Mouse (Mus musculus) C2C12 (cell line): ENCODE measurements around the gene Tbcel. TPM values are rescaled to one million over a fixed set of nuclear protein-coding genes. Genes with fewer than 3 reads are reported as not detected.

ENCODE experiments used
- H3K27me3 ChIP-seq: one replicate; pipeline ENCODE4 v1.6.1; 2011; ENCODE audit not compliant: control insufficient read depth, insufficient read depth, insufficient read length
- H3K36me3 ChIP-seq: one replicate; pipeline ENCODE4 v1.6.1; 2011; ENCODE audit not compliant: control insufficient read depth, insufficient read depth
- H3K4me3 ChIP-seq: one replicate; pipeline ENCODE4 v1.5.1; 2011; ENCODE audit warnings: mild to moderate bottlenecking, control low read depth; ENCODE audit not compliant: poor library complexity, insufficient read depth, severe bottlenecking
- H3K79me2 ChIP-seq: one replicate; pipeline ENCODE4 v1.6.1; 2011; ENCODE audit not compliant: control insufficient read depth, insufficient read depth
- H3K79me3 ChIP-seq: one replicate; pipeline ENCODE4 v1.6.1; 2011; ENCODE audit warnings: low read depth, control low read depth
- H3ac ChIP-seq: one replicate; pipeline ENCODE3; 2011; ENCODE audit warnings: low read depth; ENCODE audit not compliant: control insufficient read depth, insufficient read length
- CEBPB ChIP-seq: IDR thresholded peaks from one replicate; pipeline ENCODE4 v1.6.1; 2011; ENCODE audit warnings: low read depth, mild to moderate bottlenecking, control low read depth, moderate library complexity
- CTCF ChIP-seq: IDR thresholded peaks from one replicate; pipeline ENCODE4 v1.5.1; 2011; ENCODE audit not compliant: control insufficient read depth, insufficient read depth, insufficient read length
- FOSL1 ChIP-seq: IDR thresholded peaks from one replicate; pipeline ENCODE4 v1.8.0; 2011; ENCODE audit warnings: mild to moderate bottlenecking, low read length; ENCODE audit not compliant: poor library complexity, insufficient read depth, severe bottlenecking
- MAX ChIP-seq: IDR thresholded peaks from one replicate; pipeline ENCODE4 v1.6.1; 2011; ENCODE audit warnings: mild to moderate bottlenecking, control low read depth
- MYOD1 ChIP-seq: IDR thresholded peaks from one replicate; pipeline ENCODE4 v1.6.1; 2011; ENCODE audit warnings: low read depth; ENCODE audit not compliant: control insufficient read depth, insufficient read length
- MYOG ChIP-seq: IDR thresholded peaks from one replicate; pipeline ENCODE4 v1.6.1; 2011; ENCODE audit not compliant: control insufficient read depth, insufficient read length; ENCODE audit errors: extremely low read depth
- USF1 ChIP-seq: IDR thresholded peaks from one replicate; pipeline ENCODE4 v1.6.1; 2011; ENCODE audit warnings: low read depth, mild to moderate bottlenecking, control low read depth, moderate library complexity
- polyA plus RNA-seq: library from polyadenylated mRNA; unstranded; fragments of >200 nt; fragmentation: generic; extraction: Trizol; gene quantifications from one replicate; pipeline ENCODE4 v1.2.1, GENCODE M21; 2012; ENCODE audit warnings: missing spikeins

Gene Tbcel
- polyA plus RNA-seq, 1 experiment: 5.3 TPM

DNA sequence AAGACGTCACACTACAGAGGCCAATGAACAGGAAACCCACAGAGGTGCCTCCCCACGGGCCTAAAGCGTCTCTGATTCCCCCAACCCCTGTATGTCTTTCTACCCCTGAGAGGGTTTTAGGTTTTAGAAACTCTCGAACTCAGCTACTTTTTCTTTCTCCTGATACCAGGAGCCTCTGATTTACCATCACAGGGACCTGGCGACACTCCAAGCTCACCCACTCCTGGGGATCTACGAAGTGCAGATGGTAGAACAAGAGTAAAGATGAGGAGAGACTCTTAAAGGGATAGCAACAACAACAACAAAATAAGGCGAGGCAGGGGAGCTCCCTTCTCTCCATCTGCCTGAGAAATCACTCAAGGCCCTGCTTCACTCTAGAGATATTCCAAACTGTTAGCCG, 120.6 kb downstream of the Tbcel start:
- Histone ChIP-seq H3ac (no peak overlapping the region), H3K79me3 (no peaks in the 10 kb centered on the region), H3K79me2 (no peaks in the 10 kb centered on the region), H3K27me3 (peaks cover 23% of the 10 kb centered on the region), H3K4me3 (no peak overlapping the region), H3K36me3 (no peaks in the 10 kb centered on the region)
- TF ChIP-seq USF1: no peak
- no peak for TF ChIP-seq MYOD1
- no peak for TF ChIP-seq CEBPB
- no peak for TF ChIP-seq MYOG
- TF ChIP-seq CTCF: no peak
- no peak for TF ChIP-seq MAX
- TF ChIP-seq FOSL1: no peak

DNA sequence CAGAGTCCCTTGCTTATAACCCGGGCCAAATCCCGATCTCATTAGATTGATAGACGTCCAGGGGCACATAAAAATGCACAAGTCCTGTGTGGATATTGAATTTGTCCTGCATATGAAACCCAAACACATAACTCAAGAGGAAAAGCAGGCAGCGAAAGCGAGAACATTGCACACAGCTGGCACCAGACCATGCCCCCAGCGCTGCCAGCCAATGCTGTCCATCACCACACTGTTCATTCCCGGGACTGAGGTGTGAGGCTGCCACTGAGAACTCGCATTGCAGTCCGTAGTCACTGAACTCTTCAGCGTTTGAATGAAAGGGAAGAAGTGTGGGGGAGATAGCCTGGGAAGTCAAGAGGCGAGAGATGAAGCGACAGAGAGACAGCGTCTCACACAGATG, 122.0 kb downstream of the Tbcel start:
- Histone ChIP-seq H3K4me3 (no peak overlapping the region), H3K79me3 (no peaks in the 10 kb centered on the region), H3K27me3 (peaks cover 26% of the 10 kb centered on the region), H3ac (no peak overlapping the region), H3K36me3 (no peaks in the 10 kb centered on the region), H3K79me2 (no peaks in the 10 kb centered on the region)
- no peak for TF ChIP-seq CEBPB
- no peak for TF ChIP-seq FOSL1
- TF ChIP-seq MAX: no peak
- no peak for TF ChIP-seq MYOG
- TF ChIP-seq USF1: no peak
- no peak for TF ChIP-seq CTCF
- TF ChIP-seq MYOD1: no peak

DNA sequence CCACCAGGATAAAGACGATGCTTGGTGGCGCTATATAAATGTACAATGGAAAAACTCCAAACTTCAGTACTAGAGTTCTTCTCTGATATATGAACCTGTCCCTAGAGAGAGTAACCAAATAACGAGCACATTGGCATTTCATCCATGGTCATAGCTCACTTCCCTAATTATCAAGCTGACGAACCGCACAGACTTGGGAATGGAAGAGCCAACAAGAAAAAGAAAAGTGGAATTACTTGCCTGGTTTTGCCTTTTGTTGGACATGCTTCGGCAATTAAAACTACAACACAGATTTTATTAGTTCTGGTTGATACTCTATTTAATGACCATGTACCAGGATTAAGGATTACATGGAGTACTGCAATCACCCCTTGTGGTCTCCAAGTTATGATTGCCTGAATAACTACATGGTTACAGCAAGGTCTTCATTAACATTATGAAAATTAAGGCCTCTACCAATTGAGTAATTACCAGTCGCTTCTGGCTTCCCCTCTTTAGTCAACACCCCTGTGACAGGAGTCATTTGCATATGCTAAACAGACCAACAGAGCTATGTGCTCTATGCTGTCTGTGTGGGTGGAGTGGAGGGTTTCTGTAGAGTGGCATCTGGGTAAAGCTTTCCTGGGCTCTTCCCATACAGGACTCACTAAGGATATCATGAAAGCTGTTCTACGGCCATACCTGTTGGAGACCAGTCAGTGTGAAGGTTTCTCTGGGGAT, 124.8 kb downstream of the Tbcel start:
- no peak overlapping the region for H3K4me3 ChIP-seq
- no peaks in the 10 kb centered on the region for H3K36me3 ChIP-seq
- H3ac ChIP-seq: no peak overlapping the region
- no peak for TF ChIP-seq MAX
- TF ChIP-seq MYOG: no peak
- TF ChIP-seq FOSL1: no peak
- TF ChIP-seq CEBPB: no peak
- no peak for TF ChIP-seq USF1
- no peak for TF ChIP-seq CTCF
- no peak for TF ChIP-seq MYOD1
- H3K79me3 ChIP-seq: no peaks in the 10 kb centered on the region
- H3K79me2 ChIP-seq: no peaks in the 10 kb centered on the region
- H3K27me3 ChIP-seq: peaks cover 26% of the 10 kb centered on the region

DNA sequence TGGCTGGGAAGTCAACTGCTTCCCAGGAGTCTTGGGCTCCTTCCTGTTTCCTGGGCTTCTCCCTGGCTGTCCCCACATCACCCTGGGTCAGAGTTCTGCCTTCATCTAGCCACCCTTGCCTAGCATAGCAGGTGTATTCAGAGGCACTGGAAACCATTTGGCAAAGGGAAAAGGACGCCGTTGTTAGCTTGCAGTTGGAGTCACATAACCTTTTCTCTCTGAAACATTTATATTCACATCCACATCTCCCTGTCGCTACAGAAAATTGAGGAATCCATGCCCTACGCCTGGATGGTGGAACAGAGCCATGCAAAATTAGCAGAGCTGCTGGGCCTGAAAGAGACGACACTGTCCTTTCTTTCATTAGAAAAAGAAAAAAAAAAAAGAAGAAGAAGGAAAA, 125.5 kb downstream of the Tbcel start:
- no peaks in the 10 kb centered on the region for H3K79me3 ChIP-seq
- H3K79me2 ChIP-seq: no peaks in the 10 kb centered on the region
- H3K36me3 ChIP-seq: no peaks in the 10 kb centered on the region
- H3ac ChIP-seq: no peak overlapping the region
- H3K27me3 ChIP-seq: peaks cover 26% of the 10 kb centered on the region
- no peak overlapping the region for H3K4me3 ChIP-seq
- TF ChIP-seq MAX (no peak), CTCF (no peak), USF1 (no peak), MYOG (no peak), MYOD1 (no peak), CEBPB (no peak)

DNA sequence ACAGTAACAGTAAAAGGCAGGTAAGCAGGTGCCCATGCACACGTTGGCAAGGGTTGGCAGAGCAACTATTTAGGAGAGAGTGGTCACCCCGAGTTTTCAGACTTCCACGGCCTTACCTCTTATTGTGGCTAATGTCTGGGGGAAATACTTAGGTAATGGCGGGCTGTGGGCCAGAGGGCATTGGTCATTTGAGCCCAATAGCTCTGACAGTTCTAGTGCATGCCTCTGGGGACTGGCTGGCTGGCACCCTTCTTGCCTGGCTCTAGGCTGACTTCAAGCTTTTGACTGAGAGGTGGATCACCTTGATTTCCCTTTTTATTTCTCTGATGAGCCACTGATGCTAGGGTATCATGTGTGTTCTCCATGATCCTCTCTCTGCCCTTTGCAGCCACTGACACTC, 129.5 kb downstream of the Tbcel start:
- TF ChIP-seq MYOG (no peak), FOSL1 (no peak), MYOD1 (no peak), MAX (no peak), USF1 (no peak), CTCF (no peak), CEBPB (no peak)
- Histone ChIP-seq H3ac (no peak overlapping the region), H3K27me3 (peaks cover 17% of the 10 kb centered on the region), H3K79me3 (no peaks in the 10 kb centered on the region), H3K4me3 (no peak overlapping the region), H3K36me3 (no peaks in the 10 kb centered on the region), H3K79me2 (no peaks in the 10 kb centered on the region)

DNA sequence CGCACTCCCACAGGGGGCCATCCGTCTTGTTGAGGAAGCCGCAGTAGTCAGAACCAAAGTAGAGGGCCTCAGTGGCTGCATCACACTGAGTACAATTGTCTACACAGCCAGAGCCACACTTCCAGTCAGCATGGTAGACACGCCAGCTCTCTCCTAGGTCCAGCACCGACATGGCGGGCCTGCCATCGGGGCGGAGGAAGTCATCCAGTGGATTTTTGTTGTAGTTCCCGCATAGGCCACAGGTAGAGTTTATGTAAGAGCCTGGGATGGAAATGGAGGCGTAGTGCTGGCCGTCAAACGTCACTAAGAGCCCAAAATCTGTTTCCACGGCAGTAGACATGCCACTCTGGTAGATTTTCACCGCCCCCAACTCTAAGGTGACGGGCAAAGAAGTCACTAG, 130.0 kb downstream of the Tbcel start:
- Histone ChIP-seq H3K36me3 (no peaks in the 10 kb centered on the region), H3K79me3 (no peaks in the 10 kb centered on the region), H3ac (no peak overlapping the region), H3K79me2 (no peaks in the 10 kb centered on the region), H3K4me3 (no peak overlapping the region), H3K27me3 (peaks cover 18% of the 10 kb centered on the region)
- TF ChIP-seq MYOG (no peak), CEBPB (no peak), FOSL1 (no peak), MAX (no peak), MYOD1 (no peak), CTCF (no peak), USF1 (no peak)
